Mouse (Mus musculus): ENCODE measurements at regions not wholly inside any gene's neighbourhood (a gene's known extent, or its start where the extent isn't known, plus 50 kb on each side); places are given as distances from the start of the nearest gene placed in this dataset.

DNA sequence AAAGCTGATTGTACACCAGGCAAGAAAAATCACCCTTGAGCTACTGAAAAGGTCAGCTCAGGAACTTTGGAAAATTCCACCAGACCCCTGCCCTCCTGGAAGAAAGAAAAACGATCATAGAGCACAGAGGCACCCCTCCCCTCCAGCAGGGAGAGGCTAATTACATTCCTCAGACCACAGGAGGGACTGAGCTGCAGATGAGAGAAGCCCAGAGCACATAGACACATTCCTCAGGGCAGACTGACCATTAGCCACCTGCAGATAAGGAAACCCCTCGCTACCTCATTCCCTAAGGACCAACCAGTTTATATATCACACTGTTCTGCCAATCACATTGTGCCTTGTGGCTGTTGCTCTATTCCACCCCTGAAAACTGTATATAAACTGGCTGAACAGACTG is 230.3 kb downstream of the Parp8 start:
- peak; percentile 49 for DNase-seq (ENCODE audit: low read depth, low spot score)

- DNase-seq (ENCODE audit: low read depth, low spot score) = peak; percentile 1
Measured at GRCm38 (mm10) chr13:116781616-116782015, 243.7 kb downstream of the Parp8 start.

DNA sequence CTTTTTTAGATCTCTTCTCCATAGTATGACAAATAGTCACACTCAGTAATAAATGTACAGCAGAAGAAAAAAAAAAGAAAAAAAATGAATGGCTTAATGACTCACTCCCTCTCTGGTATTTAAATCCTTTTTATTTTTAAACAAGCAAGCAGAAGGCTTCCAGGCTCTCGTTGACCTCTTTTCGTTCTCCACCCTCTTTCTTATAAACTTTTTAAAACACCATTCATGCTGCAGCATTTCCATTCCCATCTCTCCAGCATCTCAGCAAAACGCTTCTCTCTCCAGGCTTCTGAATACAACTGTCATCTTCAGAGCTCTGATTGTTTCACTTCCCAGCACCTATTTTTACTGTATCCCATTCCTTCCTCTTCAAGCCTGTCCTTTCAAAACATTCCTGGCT is 259.8 kb downstream of the Parp8 start:
- DNase-seq (ENCODE audit: low read depth, low spot score) = no peak

DNA sequence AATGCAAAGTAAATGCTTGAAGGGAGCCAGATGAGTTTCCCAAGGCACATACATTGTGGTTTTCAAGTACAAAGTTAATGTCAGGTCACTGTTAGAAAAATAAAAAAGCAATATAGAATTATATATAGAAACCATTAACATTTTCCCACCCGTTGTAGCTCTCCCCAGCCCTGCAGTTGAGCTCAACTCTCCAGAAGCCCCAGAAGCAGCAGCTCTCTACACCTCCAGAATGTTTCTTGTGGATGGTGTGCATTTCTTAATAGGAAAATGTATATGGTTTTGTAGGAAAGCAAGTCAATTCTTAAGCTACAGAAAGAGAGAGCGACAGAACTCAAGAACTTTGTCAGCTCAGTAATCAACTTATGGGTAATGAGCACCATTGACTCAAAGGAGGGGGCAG is 265.4 kb downstream of the Parp8 start:
- no peak for DNase-seq (ENCODE audit: low read depth, low spot score)

DNA sequence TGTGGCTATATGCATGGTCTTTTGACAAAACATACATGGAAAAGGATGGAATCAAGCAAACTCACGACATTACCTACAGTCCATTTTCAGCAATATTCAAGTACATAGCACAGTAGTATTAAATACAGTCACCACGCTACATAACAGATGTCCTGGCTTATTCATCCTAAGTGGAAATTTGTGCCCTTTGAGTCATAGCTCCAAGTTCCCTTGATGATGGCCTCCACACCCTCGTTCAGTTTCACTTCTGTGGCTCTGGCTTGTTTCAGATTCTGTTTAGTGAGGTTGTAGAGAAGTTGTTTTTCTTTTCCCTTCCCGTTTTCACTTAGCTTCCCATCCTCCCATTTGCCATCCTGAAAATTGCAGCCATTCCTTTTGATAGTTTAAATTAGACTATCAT is 284.5 kb downstream of the Parp8 start:
- no peak for DNase-seq (ENCODE audit: low read depth, low spot score)

DNA sequence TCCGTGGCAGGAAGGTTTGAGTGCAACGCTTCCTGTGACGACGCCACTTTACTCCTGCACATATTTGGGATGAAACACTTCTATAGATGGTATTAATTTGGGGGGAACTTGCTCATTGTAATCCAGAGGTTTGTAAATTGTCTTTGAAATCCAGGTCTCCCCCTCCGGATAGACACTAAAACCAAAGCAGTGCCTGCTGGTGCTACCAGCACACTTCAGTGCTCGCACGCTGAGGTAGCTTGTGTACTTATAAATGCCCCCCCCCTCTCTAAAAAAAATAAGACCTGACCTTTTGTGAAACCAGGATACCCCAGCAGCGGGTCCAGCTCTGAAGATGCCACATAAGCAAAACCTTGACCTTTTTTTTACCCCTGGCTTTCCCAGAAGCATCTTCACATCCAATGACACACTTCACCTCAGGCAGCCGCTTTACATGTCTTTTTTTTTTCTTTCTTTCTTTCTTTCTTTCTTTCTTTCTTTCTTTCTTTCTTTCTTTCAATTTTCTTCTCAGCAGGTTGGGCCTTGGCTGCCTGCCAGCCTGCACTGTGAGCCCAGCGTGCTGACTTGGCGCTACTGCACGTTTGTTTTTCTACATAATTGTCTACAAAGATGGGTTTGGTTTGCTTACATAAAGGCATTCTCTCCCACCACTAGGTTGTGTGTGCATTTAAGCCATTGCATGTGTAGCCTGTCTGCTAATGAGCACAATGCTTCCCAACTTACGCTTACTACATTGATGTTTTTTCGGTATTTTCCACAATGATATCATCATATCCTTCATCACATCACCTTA is 301.8 kb downstream of the Parp8 start:
- no peak for DNase-seq (ENCODE audit: low read depth, low spot score)

DNA sequence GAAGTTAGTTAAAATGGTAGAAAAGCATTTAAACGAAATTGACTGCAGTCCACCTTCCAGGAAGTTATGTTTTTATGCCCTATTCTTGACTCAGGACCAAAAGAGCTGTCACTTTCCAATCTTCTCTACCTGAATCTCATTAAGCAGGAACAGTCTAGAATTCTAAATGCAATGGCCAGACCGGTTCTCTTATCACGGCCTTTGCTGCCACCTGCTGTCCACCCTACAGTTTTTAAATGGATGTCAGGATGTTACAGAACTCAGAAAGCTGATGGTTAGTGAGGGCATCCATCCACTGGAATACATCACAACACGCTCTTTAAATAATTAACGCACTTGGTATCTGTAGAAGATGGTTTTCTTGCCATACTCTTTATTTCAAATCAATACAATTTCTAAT is 310.5 kb downstream of the Parp8 start:
- DNase-seq (ENCODE audit: low read depth, low spot score) = peak; percentile 58

DNA sequence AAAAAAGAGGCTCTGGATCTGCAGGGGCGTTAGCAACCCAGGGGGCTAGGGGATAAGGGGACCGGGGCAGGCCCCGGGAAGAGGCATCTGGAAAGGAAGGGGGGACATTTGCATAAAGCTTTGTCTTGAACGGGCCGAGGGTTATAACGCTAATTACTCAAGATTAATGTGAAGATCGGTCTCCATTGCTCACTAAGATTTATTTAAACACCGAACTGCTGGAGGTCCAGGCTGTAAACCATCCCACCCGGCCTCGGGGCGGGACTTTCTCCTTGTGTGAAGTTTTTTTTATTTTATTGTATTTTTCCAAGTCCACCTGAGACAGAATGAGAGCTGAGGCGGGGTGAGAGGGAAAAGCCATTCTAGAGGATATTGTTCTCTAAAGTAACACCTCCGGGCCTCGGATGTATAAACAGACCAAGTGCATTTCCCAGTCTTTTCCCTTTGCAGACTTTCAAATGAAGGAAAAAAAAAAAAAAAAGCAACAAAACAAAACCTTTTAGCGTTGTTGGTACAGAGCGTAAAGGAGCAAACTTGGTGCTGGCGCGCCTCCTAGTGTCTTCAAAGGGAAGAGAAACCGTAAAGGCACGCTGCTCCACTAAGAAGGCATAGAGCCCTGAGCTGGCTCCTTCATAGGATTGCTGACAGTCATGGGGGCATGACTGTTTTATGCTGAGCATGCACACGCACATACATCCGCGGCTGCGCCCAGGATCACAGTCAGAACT is 313.3 kb downstream of the Parp8 start:
- peak; percentile 78 for DNase-seq (ENCODE audit: low read depth, low spot score)

GRCm38 (mm10) chr13:116711148-116711865 is 314.0 kb downstream of the Parp8 start:
- DNase-seq (ENCODE audit: low read depth, low spot score) = peak; percentile 23

DNA sequence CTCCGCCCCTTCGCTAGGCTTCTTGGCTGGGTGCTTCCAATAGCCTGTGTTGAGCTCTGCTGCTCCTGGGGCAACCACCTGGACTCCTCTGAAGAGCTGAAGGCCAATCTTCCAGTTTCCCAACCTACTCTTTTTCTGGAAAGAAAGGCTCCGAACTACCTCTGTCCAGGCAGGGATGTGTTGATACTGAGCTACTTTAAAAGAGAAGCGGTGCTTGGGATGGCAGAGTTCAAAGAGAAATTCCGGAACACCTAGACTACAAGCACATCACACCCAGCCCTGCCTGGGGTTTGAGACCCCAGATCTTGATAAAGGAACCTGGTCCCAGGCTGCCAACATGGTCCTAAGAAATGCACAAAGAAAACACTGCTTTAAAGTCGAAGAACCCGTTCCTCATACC is 315.7 kb downstream of the Parp8 start:
- no peak for DNase-seq (ENCODE audit: low read depth, low spot score)

DNA sequence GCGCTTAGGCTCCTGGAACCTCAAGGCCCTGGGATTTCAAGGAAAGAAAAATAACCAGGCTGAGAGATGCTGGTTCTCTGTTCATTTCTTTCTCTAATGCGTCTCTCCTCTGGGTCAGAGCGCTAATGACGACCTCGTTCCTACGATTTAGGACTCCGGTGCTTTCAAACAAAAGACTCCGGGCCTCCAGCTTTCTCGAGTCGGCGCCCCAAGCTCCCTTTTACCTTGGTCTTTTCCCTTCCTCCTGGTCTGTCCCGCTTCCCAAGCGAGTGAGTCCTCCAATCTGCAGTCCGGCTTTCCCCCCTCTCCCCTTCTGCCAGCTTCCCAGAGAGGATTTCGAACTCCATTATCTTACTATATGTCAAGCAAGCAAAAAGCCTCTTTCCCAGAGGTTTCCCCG is 316.5 kb downstream of the Parp8 start:
- no peak for DNase-seq (ENCODE audit: low read depth, low spot score)

DNA sequence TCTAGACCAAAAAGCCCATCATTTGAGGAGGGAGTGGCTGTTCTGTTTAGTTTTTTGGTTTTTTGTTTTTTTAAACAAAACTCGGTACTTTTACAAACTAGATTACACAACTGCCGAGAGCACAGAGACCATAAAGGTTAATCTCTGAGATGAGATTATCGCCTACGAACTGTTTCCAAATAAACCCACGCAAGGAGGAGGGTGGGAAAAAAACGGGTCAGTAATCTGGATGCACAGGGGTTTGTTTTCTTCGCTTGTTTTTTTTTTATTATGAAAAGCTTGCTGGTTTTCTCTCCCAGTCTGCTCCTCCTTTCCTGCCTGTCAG is 316.9 kb downstream of the Parp8 start:
- DNase-seq (ENCODE audit: low read depth, low spot score) = no peak

- no peak for DNase-seq (ENCODE audit: low read depth, low spot score)
Measured at GRCm38 (mm10) chr13:116707621-116708455, 317.5 kb downstream of the Parp8 start.

GRCm38 (mm10) chr13:116706401-116707330 is 318.7 kb downstream of the Parp8 start:
- no peak for DNase-seq (ENCODE audit: low read depth, low spot score)

- peak; percentile 69 for DNase-seq (ENCODE audit: low read depth, low spot score)
Measured at GRCm38 (mm10) chr13:116705611-116706386, 319.5 kb downstream of the Parp8 start.

DNA sequence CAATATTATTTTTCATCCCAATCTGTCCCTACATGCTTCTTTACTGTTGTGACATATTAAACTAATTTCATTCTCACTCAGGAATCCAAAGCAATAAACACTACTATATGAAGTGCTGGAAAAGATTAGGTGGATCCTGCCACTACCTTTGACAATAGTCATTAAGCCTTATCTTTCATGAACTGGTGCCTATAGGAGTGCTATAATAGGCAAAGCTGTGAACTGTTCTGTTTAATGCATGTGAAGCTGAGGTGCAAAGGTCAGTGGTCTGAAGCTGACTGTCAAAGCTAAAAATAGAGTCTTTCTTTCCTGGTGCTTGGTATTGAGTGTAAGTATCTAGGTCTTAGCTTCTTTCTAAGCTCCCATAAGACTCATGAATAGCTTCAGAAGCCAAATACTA is 336.6 kb downstream of the Parp8 start:
- DNase-seq (ENCODE audit: low read depth, low spot score) = no peak

All from ZHBTc4 (cell line).